Mouse (Mus musculus) hindbrain, postnatal 0 days (tissue): ENCODE data around the gene Xkr8. TPM values are rescaled to one million over a fixed set of nuclear protein-coding genes. Genes with fewer than 3 reads are reported as not detected.
A peak's percentile ranks its signal among the peaks of the same experiment; 100 is the strongest.
"Not testable (repeated sequence)": the region's sequence is repeated elsewhere in the genome, so short reads cannot be mapped to it uniquely, and the experiment has no call there.

Source experiments
- ATAC-seq: fragments of 200-750 bp; cut with Nextera tagmentation; 2 replicates; pipeline ENCODE4 v1.8.0; 2017; ENCODE audit warnings: mild to moderate bottlenecking, moderate TSS enrichment, moderate library complexity
- DNase-seq: peaks from one replicate; pipeline ENCODE4 v3.0.0-alpha.2; 2015; ENCODE audit warnings: low spot score
- H3K27ac ChIP-seq: fragments of 300-500 bp; sonication (generic); 2 replicates; pipeline ENCODE4 v1.5.1; 2014; ENCODE audit warnings: mild to moderate bottlenecking
- H3K27me3 ChIP-seq: fragments of 300-500 bp; sonication (generic); 2 replicates; pipeline ENCODE4 v1.6.1; 2014; ENCODE audit warnings: low read length, mixed read lengths; ENCODE audit not compliant: insufficient read depth
- H3K36me3 ChIP-seq: fragments of 300-500 bp; sonication (generic); 2 replicates; pipeline ENCODE4 v1.6.1; 2014; ENCODE audit warnings: low read length, mixed read lengths; ENCODE audit not compliant: insufficient read depth
- H3K4me1 ChIP-seq: fragments of 300-500 bp; sonication (generic); 2 replicates; pipeline ENCODE4 v1.6.1; 2014; ENCODE audit warnings: antibody characterized with exemption, low read length, mixed read lengths; ENCODE audit not compliant: insufficient read depth
- H3K4me2 ChIP-seq: fragments of 300-500 bp; sonication (generic); 2 replicates; pipeline ENCODE4 v1.6.1; 2014; ENCODE audit warnings: low read depth, mild to moderate bottlenecking, low read length, moderate library complexity, mixed read lengths
- H3K4me3 ChIP-seq: fragments of 300-500 bp; sonication (generic); 2 replicates; pipeline ENCODE4 v1.5.1; 2014; ENCODE audit warnings: low read length
- H3K9ac ChIP-seq: fragments of 300-500 bp; sonication (generic); replicated peaks from 2 replicates; pipeline ENCODE4 v1.6.1; 2014; ENCODE audit warnings: mild to moderate bottlenecking, low read length, moderate library complexity, mixed read lengths
- H3K9me3 ChIP-seq: fragments of 300-500 bp; sonication (generic); 2 replicates; pipeline ENCODE4 v1.6.1; 2016; ENCODE audit warnings: low read length, mixed read lengths
- CTCF ChIP-seq: IDR thresholded peaks from 2 replicates; pipeline ENCODE4 v1.5.1; 2016; ENCODE audit warnings: antibody characterized with exemption, control low read depth, low read depth
- WGBS: fragments of 180-500 bp; shearing (Covaris S2); extraction: QIAGEN DNeasy Blood & Tissue Kit; methylation state at CpG from one replicate; pipeline ENCODE4 v1.1.7; 2014; 5-methylcytosine and 5-hydroxymethylcytosine counted together
- polyA plus RNA-seq: library from polyadenylated mRNA; unstranded; fragments of >200 nt; fragmentation: Nextera tagmentation; extraction: Ambion mirVana; gene quantifications from 2 replicates; pipeline ENCODE4 v1.2.1, GENCODE M21; 2015
- total RNA-seq: library from RNA; depleted of rRNA; stranded (reverse); fragments of >200 nt; gene quantifications from 2 replicates; pipeline ENCODE4 v1.2.3, GENCODE M21; 2014

Xkr8 gene
- total and polyA plus RNA-seq, 2 experiments from 2014 or later, result 5.0 to 5.6 TPM

DNA sequence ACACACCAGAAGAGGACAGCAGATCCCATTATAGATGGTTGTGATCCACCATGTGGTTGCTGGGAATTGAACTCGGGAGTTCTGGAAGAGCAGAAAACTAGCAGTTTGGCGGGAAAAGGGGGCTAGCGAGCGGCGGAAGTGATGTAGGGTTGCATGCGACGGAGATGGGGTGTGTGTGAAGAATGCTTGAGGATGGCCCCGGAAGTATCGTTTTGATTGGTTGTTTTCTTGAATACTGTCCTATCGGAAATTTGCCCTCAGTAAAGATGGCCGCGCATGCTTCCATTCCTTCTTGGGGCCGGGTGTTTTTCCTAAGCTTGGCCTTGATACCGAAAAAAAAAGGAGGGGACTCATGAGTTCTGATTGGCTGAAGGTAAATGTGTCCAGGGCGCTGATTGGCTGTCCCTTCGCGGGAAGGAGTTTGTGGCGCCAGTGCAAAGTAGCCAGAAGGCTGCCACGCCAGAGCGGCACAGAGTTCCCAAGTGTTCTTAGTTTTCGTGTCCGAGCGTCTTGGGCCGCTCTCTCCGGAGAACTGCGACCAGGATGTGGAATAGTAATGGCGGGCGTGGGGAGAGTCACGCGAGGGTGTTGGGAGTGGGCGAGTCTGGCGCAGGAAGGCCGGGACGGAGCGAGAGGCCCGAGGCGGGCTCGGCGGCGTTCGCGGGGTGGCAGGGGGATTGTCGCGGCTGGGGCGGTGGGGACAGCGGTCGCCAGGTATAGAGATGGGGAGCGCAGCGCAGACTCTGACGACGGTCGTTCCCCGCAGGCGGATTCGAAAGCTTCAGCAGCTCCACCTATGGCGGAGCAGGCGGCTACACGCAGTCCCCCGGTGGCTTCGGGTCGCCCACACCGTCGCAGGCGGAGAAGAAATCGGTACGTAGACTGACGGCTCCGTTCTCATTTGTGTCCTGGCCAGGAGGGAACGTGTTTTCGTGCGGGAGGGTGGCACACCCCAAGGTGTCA, 35.8 kb upstream of the Xkr8 start, which contains the start of gene Rpa2:
Gene Rpa2 (plus strand): TSS at position 419 of the 963 bp plus-strand sequence.
- DNase-seq (peak; percentile 100), ATAC-seq (peak; percentile 98)
- peak within 1 kb of the TSS; percentile 72 for H3K4me3 ChIP-seq
- H3K27ac ChIP-seq, result peak within 1 kb of the TSS; percentile 42
- TF ChIP-seq CTCF, result peak; percentile 26
- under 1% methylated on average over 71 of the region's 71 CpGs for WGBS
- no peaks in the 10 kb centered on the region for H3K27me3 ChIP-seq
- H3K4me2 ChIP-seq, result peak within 1 kb of the TSS; percentile 87
- H3K36me3 ChIP-seq, result peaks cover 5% of the 10 kb centered on the region
- H3K9me3 ChIP-seq, result no peaks in the 10 kb centered on the region
- H3K4me1 ChIP-seq, result 0 out of 2 replicates have a peak, but pooled peaks cover 6% of the 10 kb centered on the region
- peak within 1 kb of the TSS; percentile 56 for H3K9ac ChIP-seq

- H3K4me2 ChIP-seq, H3K27ac ChIP-seq, H3K36me3 ChIP-seq, H3K4me1 ChIP-seq, H3K27me3 ChIP-seq, H3K4me3 ChIP-seq, H3K9ac ChIP-seq, DNase-seq, ATAC-seq, H3K9me3 ChIP-seq: not testable (repeated sequence)
- 80% methylated on average over 3 of the region's 3 CpGs for WGBS
These were observed 30.8 kb upstream of the Xkr8 start for GRCm38 (mm10) chr4:132763125-132763524.

GRCm38 (mm10) chr4:132762602-132763001, 30.3 kb upstream of the Xkr8 start:
- H3K4me3 ChIP-seq, result no peak overlapping the region
- H3K36me3 ChIP-seq, result no peaks in the 10 kb centered on the region
- no peak for TF ChIP-seq CTCF
- DNase-seq (no peak), ATAC-seq (no peak)
- no peaks in the 10 kb centered on the region for H3K4me1 ChIP-seq
- H3K9me3 ChIP-seq, result no peaks in the 10 kb centered on the region
- no peak overlapping the region for H3K9ac ChIP-seq
- H3K27ac ChIP-seq, result no peak overlapping the region
- H3K27me3 ChIP-seq, result 0 out of 2 replicates have a peak, but pooled peaks cover 2% of the 10 kb centered on the region
- no peak overlapping the region for H3K4me2 ChIP-seq
- whole genome bisulfite sequencing, result 69% methylated on average over 6 of the region's 6 CpGs

DNA sequence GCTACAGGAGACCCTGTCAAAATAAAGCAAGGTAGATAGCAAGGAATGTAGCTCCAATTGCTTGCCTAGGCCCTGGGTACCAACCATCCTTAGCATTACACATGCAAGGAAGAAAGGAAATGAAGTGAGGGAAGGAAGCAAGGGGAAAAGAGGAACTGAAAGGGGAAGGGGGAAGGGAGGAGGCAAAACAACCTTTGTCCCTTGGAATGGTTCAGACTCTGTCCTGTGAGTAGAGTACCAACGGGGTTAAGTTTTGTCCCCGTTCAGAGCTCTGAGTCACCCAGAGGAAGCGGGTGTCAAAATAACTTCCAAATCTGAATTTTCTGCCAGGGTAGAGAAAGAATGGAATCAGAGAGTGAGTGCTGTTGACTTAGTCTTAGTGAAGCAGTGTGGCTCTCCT, 27.9 kb upstream of the Xkr8 start:
- no peak overlapping the region for H3K9ac ChIP-seq
- WGBS, result 72% methylated on average over 3 of the region's 3 CpGs
- no peak overlapping the region for H3K27ac ChIP-seq
- H3K9me3 ChIP-seq, result no peaks in the 10 kb centered on the region
- ATAC-seq (no peak), DNase-seq (no peak)
- H3K4me3 ChIP-seq, result no peak overlapping the region
- H3K36me3 ChIP-seq, result no peaks in the 10 kb centered on the region
- 0 out of 2 replicates have a peak, but pooled peaks cover 7% of the 10 kb centered on the region for H3K27me3 ChIP-seq
- H3K4me2 ChIP-seq, result no peak overlapping the region
- H3K4me1 ChIP-seq, result peaks cover 7% of the 10 kb centered on the region; the same call in 1 of the 2 replicates
- no peak for TF ChIP-seq CTCF

GRCm38 (mm10) chr4:132757633-132758351, 25.4 kb upstream of the Xkr8 start:
- 88% methylated on average over 7 of the region's 7 CpGs for WGBS
- Histone ChIP-seq H3K27ac (no peak overlapping the region), H3K36me3 (no peaks in the 10 kb centered on the region), H3K4me1 (peaks cover 7% of the 10 kb centered on the region; the same call in 1 of the 2 replicates), H3K4me2 (peak overlapping the region; percentile 93; the same call in 1 of the 2 replicates), H3K4me3 (no peak overlapping the region), H3K9me3 (no peaks in the 10 kb centered on the region), H3K27me3 (0 out of 2 replicates have a peak, but pooled peaks cover 7% of the 10 kb centered on the region), H3K9ac (peak overlapping the region; percentile 37; the same call in 1 of the 2 replicates)
- TF ChIP-seq CTCF, result no peak
- no peak for DNase-seq
- no peak for ATAC-seq

- Histone ChIP-seq H3K4me2 (peak within 1 kb of the TSS; percentile 93), H3K27ac (no peak within 1 kb of the TSS), H3K9ac (peak within 1 kb of the TSS; percentile 37; the same call in 1 of the 2 replicates), H3K9me3 (no peaks in the 10 kb centered on the region), H3K4me1 (peaks cover 7% of the 10 kb centered on the region; the same call in 1 of the 2 replicates), H3K4me3 (peak within 1 kb of the TSS; percentile 41), H3K27me3 (0 out of 2 replicates have a peak, but pooled peaks cover 7% of the 10 kb centered on the region), H3K36me3 (no peaks in the 10 kb centered on the region)
- WGBS, result under 1% methylated on average over 22 of the region's 22 CpGs
- ATAC-seq, result peak; percentile 81; the same call in 1 of the 2 replicates
- DNase-seq, result peak; percentile 83
- TF ChIP-seq CTCF, result peak; percentile 69
These were observed 24.6 kb upstream of the Xkr8 start, which contains the start of gene Smpdl3b for GRCm38 (mm10) chr4:132756974-132757373. Gene Smpdl3b (minus strand): TSS chr4:132757252.
